Mouse (Mus musculus): ENCODE measurements around the gene Mnd1.
A peak's percentile ranks its signal among the peaks of the same experiment; 100 is the strongest.

Mnd1 gene

DNA sequence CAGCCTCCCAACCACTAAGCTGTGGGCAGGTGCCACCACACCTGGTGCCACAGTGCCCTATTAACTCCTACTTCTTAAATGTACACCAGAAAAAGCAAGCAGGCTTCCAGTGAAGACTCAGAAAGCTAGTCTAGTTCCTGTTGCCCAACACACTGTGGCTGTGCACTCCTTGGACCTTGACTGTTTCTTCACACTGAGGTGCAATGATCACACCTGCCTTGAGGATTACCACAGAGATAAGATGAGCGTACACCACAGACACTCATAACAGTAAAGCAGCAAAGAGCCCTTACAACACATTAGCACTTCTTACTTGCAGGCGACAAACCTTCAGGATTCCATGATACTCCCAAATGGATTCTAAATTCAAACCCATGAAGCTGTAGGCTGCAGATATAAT is 62.7 kb downstream of the Mnd1 start:
- DNase-seq (ENCODE audit: low spot score) = no peak

DNA sequence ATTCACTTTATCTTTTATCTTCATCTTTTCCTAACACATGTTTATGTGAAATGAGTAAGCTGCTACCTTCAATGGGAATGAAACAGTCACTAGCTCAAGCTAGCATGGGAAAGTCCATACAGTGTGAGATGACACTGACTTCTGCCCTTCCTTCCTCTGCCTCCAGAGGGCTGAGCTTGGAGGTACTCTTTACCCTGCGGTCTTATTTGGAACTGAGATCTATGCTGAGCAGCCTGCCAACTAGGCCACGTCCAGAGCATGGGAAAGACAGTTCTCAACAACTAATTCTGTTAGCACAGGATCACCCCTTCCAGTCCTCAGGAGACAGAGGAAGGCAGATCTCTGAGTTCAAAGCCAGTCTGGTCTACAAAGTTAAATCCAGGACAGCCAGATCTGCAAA is 64.6 kb downstream of the Mnd1 start:
- peak; percentile 76 for DNase-seq (ENCODE audit: low spot score)

DNA sequence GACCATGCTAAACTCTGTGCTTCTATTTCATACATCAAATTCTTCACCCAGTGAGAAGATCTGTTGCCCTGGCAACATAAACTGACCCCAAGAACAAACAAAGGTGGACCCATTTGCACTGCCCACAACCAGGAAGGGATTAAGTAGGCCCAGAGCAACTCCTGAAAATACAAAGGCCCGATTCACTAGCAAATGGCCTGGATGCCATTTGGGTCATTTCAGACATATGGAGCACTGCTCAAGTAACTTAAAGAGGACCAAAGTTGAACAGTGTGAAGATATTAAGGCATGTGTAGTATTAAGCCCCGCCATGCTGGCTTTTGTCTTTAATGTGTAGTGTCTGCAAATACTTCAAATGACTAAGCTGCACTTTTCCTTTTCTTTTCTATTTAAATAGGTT is 68.7 kb downstream of the Mnd1 start:
- DNase-seq (ENCODE audit: low spot score) = no peak

DNA sequence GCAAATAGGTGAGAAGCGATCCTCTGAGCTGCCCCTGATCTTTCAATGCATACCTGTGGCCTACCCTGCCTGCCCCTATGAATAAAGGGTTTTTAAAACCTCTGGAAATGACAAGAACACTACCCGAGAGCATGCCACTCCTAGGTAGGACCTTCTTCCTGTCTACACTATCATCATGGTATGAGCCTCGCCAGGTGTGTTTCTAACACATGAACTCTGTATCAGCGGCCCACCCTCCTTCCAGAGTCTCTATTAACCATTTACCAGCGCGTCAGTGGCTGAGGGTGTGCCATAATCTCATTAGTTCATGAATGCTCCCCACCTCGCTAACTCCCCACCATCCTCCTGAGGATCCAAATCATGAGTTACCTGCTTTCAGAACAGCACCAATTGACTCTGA is 69.2 kb downstream of the Mnd1 start:
- no peak for DNase-seq (ENCODE audit: low spot score)

- no peak for DNase-seq (ENCODE audit: low spot score)
Measured at GRCm38 (mm10) chr3:84085429-84085828, 70.2 kb downstream of the Mnd1 start.

GRCm38 (mm10) chr3:84081208-84081722 is 74.3 kb downstream of the Mnd1 start:
- peak; percentile 14 for DNase-seq (ENCODE audit: low spot score)

DNA sequence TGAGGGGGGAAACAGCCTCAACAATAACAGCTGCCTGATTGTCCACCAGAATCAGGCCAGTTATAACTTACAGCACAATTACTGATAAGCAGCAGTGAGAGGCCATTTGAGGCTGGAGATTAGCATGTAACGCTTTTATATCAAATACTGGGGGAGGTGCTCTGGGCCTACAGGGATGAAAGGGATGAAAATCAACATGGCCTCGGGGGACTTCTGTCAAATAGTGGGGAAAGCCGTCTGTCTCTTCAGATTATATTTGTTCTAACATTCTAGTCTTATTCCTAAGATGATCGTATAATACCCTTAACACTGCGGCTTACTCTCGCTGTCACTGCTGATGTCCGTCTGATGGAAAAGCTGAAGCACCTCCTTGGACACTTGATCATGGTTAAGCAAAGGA is 75.5 kb downstream of the Mnd1 start:
- no peak for DNase-seq (ENCODE audit: low spot score)

- peak; percentile 33 for DNase-seq (ENCODE audit: low spot score)
Measured at GRCm38 (mm10) chr3:84077505-84077904, 78.1 kb downstream of the Mnd1 start.

DNA sequence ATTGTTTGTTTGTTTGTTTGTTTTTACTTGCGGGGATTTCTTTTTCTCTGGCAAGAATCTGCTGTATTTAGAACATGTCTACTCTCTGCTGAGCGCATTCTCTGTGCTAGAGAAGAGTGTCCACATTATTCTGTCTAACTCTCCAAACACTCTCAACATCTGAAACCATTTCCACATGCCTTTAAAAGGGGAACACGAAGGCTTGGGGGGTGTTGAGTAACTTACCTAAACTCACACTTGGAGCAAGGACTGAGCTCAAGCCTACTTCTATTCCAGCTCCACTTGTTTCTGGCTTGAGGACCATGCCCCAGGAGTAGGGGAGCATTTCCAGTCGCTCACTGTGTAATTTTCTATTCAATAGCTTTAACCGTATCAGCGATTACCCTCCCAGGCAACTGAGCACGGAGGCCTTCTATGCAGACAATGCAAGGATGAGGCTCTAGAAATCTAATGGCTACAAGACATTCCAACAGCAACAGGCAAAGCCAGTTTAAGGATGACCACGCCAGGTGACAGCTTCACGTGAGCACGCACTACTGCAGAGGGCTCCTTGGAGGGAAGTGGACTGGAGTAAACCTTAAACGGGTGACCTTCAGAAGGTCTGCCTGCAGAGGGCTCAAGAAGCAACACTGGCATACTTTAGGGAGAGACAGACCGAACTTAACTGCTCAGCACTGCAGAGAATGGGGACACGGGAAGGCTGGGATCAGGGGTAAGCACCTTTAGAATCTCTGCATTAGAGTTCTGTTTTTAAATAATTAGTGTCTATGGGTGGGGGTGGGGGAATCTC is 78.8 kb downstream of the Mnd1 start:
- no peak for DNase-seq (ENCODE audit: low spot score)

GRCm38 (mm10) chr3:84075516-84075915 is 80.1 kb downstream of the Mnd1 start:
- no peak for DNase-seq (ENCODE audit: low spot score)

DNA sequence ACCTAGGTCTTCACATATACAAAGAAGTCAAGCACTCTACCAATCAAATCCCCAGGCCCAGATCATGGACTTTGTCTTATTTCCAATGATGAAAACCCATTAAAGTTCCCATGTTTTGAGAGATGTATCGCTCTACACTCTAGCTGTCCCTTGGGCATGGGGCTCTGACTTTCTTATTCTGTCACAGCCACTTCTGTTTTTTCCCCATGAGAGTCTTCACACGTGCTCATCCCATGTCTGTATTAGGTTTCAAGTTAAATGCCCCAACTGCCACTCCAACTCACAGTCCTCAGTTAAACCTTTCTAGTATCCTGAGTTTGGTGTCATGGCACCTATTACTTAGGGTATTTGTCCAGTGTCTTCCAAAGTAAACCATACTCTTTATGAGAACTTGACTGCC is 80.8 kb downstream of the Mnd1 start:
- no peak for DNase-seq (ENCODE audit: low spot score)

- DNase-seq (ENCODE audit: low spot score) = no peak
Measured at GRCm38 (mm10) chr3:84071641-84072040, 83.9 kb downstream of the Mnd1 start.

GRCm38 (mm10) chr3:84070811-84071210 is 84.8 kb downstream of the Mnd1 start:
- DNase-seq (ENCODE audit: low spot score) = no peak

DNA sequence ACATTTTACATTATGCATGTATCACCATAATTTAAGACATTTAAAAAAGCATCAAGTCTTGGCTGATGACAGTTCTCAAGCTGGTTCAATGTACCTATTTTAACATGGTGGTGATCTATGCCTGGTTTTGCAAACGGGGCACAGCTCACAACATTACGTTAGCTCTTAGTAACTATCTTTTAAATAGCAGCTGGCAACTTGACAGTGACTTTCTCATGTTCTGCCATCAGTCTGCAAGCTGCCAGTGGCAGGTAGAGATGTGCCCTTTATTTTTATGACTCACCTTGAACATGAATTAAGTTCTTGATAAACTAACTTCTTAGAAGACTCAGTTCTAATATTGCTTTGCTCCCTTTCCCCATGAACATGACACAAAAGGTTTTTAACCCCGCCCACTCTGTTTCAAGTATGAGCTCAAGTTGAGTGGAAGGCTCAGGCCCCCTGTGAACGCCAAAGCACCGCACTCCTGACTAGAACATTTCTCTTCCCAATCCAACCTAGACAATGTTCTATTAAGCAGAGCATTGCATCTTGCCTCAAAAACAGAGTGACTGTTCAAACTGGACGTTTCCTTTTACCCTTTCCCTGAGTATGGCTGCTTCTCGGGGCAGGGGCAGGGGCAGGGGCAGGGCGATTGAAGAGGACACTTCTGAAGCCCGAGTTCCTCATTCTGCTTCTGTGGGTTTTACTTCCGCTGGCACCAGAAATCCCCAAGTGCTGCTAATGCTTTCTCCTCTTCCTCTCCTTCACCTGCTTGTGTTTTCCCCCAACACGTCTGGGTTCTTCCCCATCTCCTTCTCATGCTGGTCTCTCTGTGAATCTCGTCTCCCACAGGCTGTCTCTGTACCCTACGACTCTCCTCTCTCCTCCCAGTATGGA is 86.5 kb downstream of the Mnd1 start:
- no peak for DNase-seq (ENCODE audit: low spot score)

- DNase-seq (ENCODE audit: low spot score) = no peak
Measured at GRCm38 (mm10) chr3:84065825-84066224, 89.8 kb downstream of the Mnd1 start.

GRCm38 (mm10) chr3:84063369-84063914 is 92.1 kb downstream of the Mnd1 start:
- no peak for DNase-seq (ENCODE audit: low spot score)

DNA sequence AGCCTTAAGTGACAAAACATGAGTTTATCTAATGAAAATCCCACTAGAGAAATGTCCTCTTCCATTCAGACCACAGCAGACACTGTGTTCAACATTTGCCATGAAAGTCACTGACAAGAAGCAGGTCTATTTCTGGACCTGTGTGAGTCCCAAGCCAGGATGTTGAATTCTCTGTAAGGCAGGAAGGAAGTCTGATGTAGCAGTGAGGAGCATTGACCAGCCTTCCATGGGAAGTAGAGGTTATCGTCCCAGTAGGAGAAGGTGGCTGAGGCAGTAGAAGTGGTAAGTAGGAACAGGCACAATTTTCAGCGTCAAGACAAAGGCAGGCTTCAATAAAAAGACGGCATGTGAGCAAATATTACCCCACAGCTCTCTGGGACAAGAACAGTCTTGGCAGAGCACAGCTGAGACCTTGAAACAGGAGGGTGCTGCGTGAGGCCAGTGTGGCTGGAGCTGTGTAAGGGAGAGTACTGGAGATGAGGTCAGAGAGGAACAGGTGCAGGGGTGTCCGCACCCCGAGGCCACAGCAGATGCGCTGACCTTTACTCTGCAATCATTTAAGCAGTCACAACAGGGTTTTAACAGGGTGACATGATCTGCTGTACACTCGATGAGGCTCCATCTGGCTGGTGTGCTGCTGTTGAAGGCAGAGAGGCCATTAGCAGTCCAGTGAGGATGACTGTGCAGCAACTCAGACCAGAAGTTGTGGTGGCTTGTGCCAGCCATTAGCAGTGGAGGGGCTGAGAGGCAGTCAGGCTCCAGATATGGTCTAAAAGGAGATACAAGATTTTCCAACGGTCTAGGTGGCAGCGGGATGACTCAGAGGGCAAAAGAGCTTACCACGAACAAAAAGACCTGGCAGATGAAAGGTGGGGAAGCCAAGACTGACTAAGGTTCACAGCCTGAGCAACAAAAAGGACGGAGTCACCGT is 93.8 kb downstream of the Mnd1 start:
- no peak for DNase-seq (ENCODE audit: low spot score)

GRCm38 (mm10) chr3:84060946-84061345 is 94.6 kb downstream of the Mnd1 start:
- no peak for DNase-seq (ENCODE audit: low spot score)

DNA sequence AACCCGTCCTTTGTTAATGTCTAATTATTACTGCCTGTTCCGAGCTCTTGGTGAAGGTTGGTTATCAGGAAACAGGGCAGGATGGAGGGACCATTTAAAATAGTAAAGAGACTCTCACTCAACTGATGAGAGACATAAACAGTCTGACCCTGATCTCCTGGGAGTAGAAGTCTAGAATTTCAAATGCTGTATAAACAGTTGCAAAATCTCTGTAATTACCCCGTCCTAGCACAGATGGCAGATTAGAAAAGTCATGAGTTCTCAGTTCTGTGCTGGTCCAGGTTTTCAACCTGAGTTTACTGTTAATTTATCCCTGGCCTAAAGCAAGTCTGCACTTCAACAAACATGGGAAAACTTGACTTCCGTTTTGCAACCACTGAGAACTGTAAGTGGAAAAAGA is 95.5 kb downstream of the Mnd1 start:
- DNase-seq (ENCODE audit: low spot score) = peak; percentile 48

DNA sequence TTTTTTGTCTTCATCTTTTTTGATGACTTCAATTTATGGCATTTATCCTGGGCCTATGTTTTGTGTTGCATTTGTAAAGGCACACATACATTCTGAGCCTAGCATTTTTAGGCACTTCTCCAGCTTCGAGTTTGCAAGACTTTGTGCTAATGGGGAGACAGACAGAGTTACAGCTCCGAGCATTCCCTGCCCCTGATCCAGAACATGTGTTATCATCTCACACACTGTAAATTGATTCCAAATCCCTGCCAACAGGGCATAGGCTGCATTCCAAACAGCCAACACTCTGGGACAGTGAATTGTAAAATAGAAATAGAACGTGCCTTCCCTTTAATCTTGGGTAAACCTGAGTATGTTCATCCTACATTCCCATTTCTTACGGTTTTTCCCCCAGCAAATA is 95.9 kb downstream of the Mnd1 start:
- DNase-seq (ENCODE audit: low spot score) = peak; percentile 47

DNA sequence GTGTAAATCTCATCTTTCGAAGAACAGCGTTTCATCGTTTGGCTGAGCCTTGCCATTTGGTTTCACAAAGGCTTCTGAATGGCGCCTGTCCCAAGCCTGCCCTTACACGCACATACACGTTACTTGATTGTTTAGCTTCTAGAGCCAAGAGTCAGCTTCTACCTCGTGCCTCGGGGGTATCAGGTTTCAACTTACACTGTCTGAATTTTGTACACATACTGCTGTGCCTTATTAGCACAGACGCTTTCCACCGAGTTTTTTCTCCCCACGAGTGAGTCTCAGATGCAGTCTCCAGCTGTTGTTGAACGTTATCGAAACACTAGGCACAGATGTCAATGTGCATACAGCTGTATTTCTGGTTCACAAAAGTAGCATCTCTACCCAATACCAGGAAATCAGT is 96.3 kb downstream of the Mnd1 start:
- peak; percentile 58 for DNase-seq (ENCODE audit: low spot score)

GRCm38 (mm10) chr3:84048729-84049175 is 106.8 kb downstream of the Mnd1 start:
- peak; percentile 98 for DNase-seq (ENCODE audit: low spot score)

All from adipocyte (in vitro differentiated cells).